Mouse (Mus musculus): ENCODE data around the gene Pknox2. TPM values are rescaled to one million over a fixed set of nuclear protein-coding genes. Genes with fewer than 3 reads are reported as not detected.
A peak's percentile ranks its signal among the peaks of the same experiment; 100 is the strongest.

Pknox2 gene
- total and polyA plus RNA-seq, 2 experiments from 2014 or later = 26.1 to 27.9 TPM

DNA sequence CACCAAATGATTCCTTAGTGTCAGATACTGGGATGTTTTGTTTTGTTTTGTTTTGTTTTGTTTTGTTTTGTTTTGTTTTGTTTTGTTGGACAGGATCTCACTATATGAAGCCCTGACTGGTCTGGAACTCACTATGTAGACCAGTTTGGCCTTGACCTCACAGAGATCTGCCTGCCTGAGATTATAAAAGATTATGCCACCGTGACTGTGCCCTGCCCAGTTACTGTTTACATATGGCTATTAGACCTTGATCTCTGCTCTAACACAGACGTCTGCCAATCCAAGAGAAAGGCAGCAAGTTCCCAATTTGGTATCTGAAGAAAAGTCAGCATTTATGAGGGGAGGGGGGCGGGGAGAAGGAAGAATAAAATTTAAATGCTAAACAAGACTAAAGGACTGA is 283.5 kb downstream of the Pknox2 start:
- 79% methylated on average over 3 of the region's 3 CpGs for WGBS

DNA sequence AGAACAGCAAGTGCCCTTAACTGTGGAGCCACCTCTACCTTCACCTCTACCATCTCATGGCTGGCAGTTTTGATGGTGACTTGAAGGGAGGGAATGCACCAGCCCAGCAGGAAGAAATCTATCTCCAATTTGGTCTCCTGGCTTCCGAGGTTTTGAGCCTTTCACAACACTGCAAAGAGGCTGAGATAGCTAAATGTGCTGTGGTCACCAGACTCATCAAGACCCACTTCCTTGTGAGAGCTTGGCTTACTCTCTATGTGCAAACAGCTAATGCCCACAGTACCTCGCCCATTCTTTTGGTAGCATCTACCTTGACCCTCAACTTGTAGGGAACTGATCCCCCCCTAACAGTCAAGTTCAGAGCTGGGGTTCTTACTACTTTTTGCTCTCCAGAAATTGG is 284.6 kb downstream of the Pknox2 start:
- TF ChIP-seq CTCF (IDR thresholded peaks at IDR 0.05; ENCODE audit: low read depth) = no peak
- Histone ChIP-seq H3K36me3 (ENCODE audit: insufficient read depth) (peaks cover 69% of the 10 kb centered on the region), H3K4me1 (ENCODE audit: insufficient read depth) (no peaks in the 10 kb centered on the region), H3K4me3 (ENCODE audit: low read depth, low read length) (no peak overlapping the region), H3K27me3 (ENCODE audit: insufficient read depth, low read length) (no peaks in the 10 kb centered on the region), H3K27ac (ENCODE audit: low read depth, low read length) (no peak overlapping the region), H3K4me2 (ENCODE audit: low read depth) (no peak overlapping the region), H3K9me3 (ENCODE audit: low read length) (no peaks in the 10 kb centered on the region), H3K9ac (no peak overlapping the region)
- 87% methylated on average over 2 of the region's 2 CpGs for WGBS
- DNase-seq (no peak), ATAC-seq (no peak)

More for the DNA sequence above, 283.5 kb downstream of the Pknox2 start:
- no peaks in the 10 kb centered on the region for H3K4me1 ChIP-seq (ENCODE audit: insufficient read depth)
- H3K36me3 ChIP-seq (ENCODE audit: insufficient read depth) = peaks cover 77% of the 10 kb centered on the region
- ATAC-seq (no peak), DNase-seq (no peak)
- H3K27me3 ChIP-seq (ENCODE audit: insufficient read depth, low read length) = no peaks in the 10 kb centered on the region
- TF ChIP-seq CTCF (IDR thresholded peaks at IDR 0.05; ENCODE audit: low read depth) = no peak
- no peak overlapping the region for H3K9ac ChIP-seq
- H3K9me3 ChIP-seq (ENCODE audit: low read length) = no peaks in the 10 kb centered on the region
- no peak overlapping the region for H3K27ac ChIP-seq (ENCODE audit: low read depth, low read length)
- no peak overlapping the region for H3K4me3 ChIP-seq (ENCODE audit: low read depth, low read length)
- no peak overlapping the region for H3K4me2 ChIP-seq (ENCODE audit: low read depth)

DNA sequence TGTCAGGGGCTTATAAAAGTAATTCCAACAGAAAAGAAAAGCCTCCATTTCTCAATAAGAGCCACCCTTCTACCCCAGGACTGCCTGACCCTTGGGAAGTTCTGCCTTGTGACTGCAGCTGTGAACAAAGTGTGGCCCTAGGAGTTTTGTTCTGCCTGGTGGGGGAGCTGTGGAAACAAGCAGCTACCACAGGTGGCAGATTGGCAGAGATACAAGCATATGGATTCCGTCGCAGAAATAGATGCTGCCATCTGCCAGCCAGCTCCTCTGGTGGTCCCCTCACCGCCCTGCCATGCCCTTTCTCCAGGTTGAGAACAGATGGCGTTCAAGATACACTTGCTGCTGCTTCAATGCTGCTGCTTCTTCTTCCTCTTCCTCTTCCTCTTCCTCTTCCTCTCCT is 288.5 kb downstream of the Pknox2 start:
- no peaks in the 10 kb centered on the region for H3K27me3 ChIP-seq (ENCODE audit: insufficient read depth, low read length)
- H3K27ac ChIP-seq (ENCODE audit: low read depth, low read length) = no peak overlapping the region
- ATAC-seq (no peak), DNase-seq (no peak)
- no peak overlapping the region for H3K4me2 ChIP-seq (ENCODE audit: low read depth)
- H3K9ac ChIP-seq = no peak overlapping the region
- H3K36me3 ChIP-seq (ENCODE audit: insufficient read depth) = peaks cover 40% of the 10 kb centered on the region
- WGBS = 12% methylated on average over 4 of the region's 4 CpGs
- no peak for TF ChIP-seq CTCF (IDR thresholded peaks at IDR 0.05; ENCODE audit: low read depth)
- H3K4me3 ChIP-seq (ENCODE audit: low read depth, low read length) = no peak overlapping the region
- H3K4me1 ChIP-seq (ENCODE audit: insufficient read depth) = no peaks in the 10 kb centered on the region
- H3K9me3 ChIP-seq (ENCODE audit: low read length) = no peaks in the 10 kb centered on the region

DNA sequence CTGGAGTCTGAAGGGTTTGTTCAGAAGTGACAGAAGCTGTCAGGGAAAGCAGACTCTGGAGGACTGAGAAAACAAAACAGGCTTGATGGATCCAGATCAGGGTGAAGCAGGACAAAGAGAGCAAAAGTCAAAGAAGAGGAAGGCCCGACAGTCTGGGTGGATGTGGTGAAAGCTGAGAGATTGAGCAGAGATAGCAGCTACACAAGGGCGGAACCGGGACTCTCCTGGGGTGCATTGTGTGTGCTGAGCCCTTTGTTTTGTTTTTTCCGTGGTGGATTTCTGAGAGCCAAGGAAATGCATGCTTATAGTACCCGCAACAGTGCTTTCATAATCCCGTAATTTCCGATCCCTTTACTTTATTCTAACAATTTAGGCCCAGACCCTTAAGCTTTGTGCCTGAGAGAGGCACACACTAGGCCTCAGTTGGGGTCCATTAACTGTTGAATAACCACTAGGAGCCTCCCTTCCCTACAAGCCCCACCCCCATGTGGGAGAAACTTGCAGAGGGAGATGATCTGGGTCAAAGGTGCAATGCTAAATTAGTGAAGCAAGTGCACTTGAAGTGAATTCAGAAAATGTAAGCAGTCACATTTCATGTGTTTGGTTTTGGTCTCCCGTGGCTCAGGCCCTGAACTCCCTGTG is 289.6 kb downstream of the Pknox2 start:
- 11% methylated on average over 8 of the region's 8 CpGs for WGBS

DNA sequence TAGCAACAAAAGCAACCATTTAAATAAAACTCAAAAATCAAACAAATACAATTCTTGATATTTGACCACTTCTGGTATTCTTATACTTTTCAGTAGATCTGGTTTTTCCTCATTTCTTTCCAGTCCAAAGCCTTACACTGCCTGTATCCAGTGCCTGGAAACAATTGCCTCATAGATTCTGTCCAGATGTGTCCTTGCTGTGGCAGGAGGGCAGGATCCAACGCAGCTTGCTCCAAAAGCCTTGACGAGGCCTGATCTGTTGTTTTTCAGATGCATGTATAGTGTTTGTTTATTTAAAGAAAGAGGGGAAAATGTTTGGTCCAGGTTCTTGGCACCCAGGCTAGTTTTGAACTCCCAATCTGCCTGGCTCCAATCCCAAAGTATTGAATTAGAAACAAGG is 290.9 kb downstream of the Pknox2 start:
- Histone ChIP-seq H3K9ac (no peak overlapping the region), H3K4me1 (ENCODE audit: insufficient read depth) (no peaks in the 10 kb centered on the region), H3K36me3 (ENCODE audit: insufficient read depth) (peaks cover 34% of the 10 kb centered on the region), H3K9me3 (ENCODE audit: low read length) (no peaks in the 10 kb centered on the region), H3K4me2 (ENCODE audit: low read depth) (no peak overlapping the region), H3K27me3 (ENCODE audit: insufficient read depth, low read length) (no peaks in the 10 kb centered on the region), H3K4me3 (ENCODE audit: low read depth, low read length) (no peak overlapping the region), H3K27ac (ENCODE audit: low read depth, low read length) (no peak overlapping the region)
- no peak for DNase-seq
- ATAC-seq = no peak
- TF ChIP-seq CTCF (IDR thresholded peaks at IDR 0.05; ENCODE audit: low read depth) = no peak
- WGBS = 55% methylated on average over 2 of the region's 2 CpGs

More for the DNA sequence above, 289.6 kb downstream of the Pknox2 start:
- H3K36me3 ChIP-seq (ENCODE audit: insufficient read depth) = peaks cover 34% of the 10 kb centered on the region
- no peaks in the 10 kb centered on the region for H3K27me3 ChIP-seq (ENCODE audit: insufficient read depth, low read length)
- no peak overlapping the region for H3K9ac ChIP-seq
- no peak overlapping the region for H3K4me3 ChIP-seq (ENCODE audit: low read depth, low read length)
- DNase-seq (no peak), ATAC-seq (no peak)
- no peaks in the 10 kb centered on the region for H3K9me3 ChIP-seq (ENCODE audit: low read length)
- no peak overlapping the region for H3K4me2 ChIP-seq (ENCODE audit: low read depth)
- H3K4me1 ChIP-seq (ENCODE audit: insufficient read depth) = no peaks in the 10 kb centered on the region
- H3K27ac ChIP-seq (ENCODE audit: low read depth, low read length) = 0 out of 2 replicates have a peak overlapping the region, but pooled peaks have one; percentile 11
- no peak for TF ChIP-seq CTCF (IDR thresholded peaks at IDR 0.05; ENCODE audit: low read depth)

DNA sequence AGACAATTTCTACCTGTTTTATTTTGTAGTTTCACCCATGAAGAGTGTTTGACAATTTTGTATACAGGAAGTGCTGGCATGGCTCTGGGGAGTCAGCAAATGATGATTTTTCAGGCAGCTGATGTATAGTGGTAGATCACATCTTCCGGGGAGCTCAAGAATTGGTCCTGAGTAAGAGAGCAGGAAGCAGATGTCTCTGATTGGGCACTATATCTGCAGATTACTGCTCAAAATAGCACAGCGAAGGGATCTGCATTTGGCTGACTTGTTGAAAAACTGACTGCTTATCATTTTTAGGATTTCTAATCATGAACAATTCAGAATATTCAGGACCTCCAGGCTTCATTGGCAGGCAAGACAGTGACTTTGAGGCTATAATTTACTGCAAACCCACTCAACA is 295.0 kb downstream of the Pknox2 start:
- no peaks in the 10 kb centered on the region for H3K4me1 ChIP-seq (ENCODE audit: insufficient read depth)
- H3K4me2 ChIP-seq (ENCODE audit: low read depth) = no peak overlapping the region
- TF ChIP-seq CTCF (IDR thresholded peaks at IDR 0.05; ENCODE audit: low read depth) = no peak
- WGBS = 91% methylated on average over 2 of the region's 2 CpGs
- peaks cover 42% of the 10 kb centered on the region for H3K36me3 ChIP-seq (ENCODE audit: insufficient read depth)
- H3K9ac ChIP-seq = no peak overlapping the region
- H3K27me3 ChIP-seq (ENCODE audit: insufficient read depth, low read length) = no peaks in the 10 kb centered on the region
- DNase-seq (no peak), ATAC-seq (peak; percentile 29; the same call in 1 of the 2 replicates)
- H3K9me3 ChIP-seq (ENCODE audit: low read length) = no peaks in the 10 kb centered on the region
- no peak overlapping the region for H3K4me3 ChIP-seq (ENCODE audit: low read depth, low read length)
- no peak overlapping the region for H3K27ac ChIP-seq (ENCODE audit: low read depth, low read length)

DNA sequence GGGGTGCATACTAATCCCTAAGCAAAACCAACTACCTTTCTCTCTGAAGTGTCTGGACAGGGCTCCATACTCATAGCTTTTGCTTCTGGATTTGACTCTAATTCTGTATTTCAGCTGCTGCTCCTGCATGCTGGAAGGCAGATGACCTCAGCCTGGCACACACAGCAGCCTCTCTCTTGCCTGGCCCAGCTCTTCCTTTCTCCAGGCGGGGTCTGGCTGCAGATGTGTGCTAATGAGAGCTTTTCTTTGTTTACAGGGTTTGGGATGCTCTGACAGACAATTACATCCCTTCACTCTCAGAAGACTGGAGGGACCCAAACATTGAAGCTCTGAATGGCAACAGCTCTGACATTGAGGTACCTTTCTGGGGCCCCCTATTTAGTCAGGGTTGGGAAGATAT is 297.1 kb downstream of the Pknox2 start:
- DNase-seq (no peak), ATAC-seq (peak; percentile 71)
- Histone ChIP-seq H3K9me3 (ENCODE audit: low read length) (no peaks in the 10 kb centered on the region), H3K4me3 (ENCODE audit: low read depth, low read length) (no peak overlapping the region), H3K9ac (no peak overlapping the region), H3K27ac (ENCODE audit: low read depth, low read length) (0 out of 2 replicates have a peak overlapping the region, but pooled peaks have one; percentile 10), H3K4me2 (ENCODE audit: low read depth) (no peak overlapping the region), H3K36me3 (ENCODE audit: insufficient read depth) (peaks cover 57% of the 10 kb centered on the region), H3K27me3 (ENCODE audit: insufficient read depth, low read length) (no peaks in the 10 kb centered on the region), H3K4me1 (ENCODE audit: insufficient read depth) (no peaks in the 10 kb centered on the region)
- no peak for TF ChIP-seq CTCF (IDR thresholded peaks at IDR 0.05; ENCODE audit: low read depth)
- 50% methylated on average over 1 of the region's 1 CpGs for WGBS
